Mouse (Mus musculus) midbrain, embryonic 10.5 days (tissue): ENCODE measurements around the gene Rpl3l. TPM values are rescaled to one million over a fixed set of nuclear protein-coding genes. Genes with fewer than 3 reads are reported as not detected.

Experiments
- DNase-seq: peaks from one replicate; pipeline ENCODE4 v3.0.0-alpha.2; 2017; ENCODE audit warnings: low spot score
- H3K27ac ChIP-seq: fragments of 300-500 bp; sonication (generic); replicated peaks from 2 replicates; pipeline ENCODE4 v1.5.1; 2016; ENCODE audit warnings: mild to moderate bottlenecking
- H3K27me3 ChIP-seq: fragments of 300-500 bp; sonication (generic); 2 replicates; pipeline ENCODE4 v1.6.1; 2016; ENCODE audit warnings: low read depth, mild to moderate bottlenecking; ENCODE audit not compliant: poor library complexity, severe bottlenecking
- H3K36me3 ChIP-seq: fragments of 300-500 bp; sonication (generic); 2 replicates; pipeline ENCODE4 v1.6.1; 2016; ENCODE audit warnings: mild to moderate bottlenecking, moderate library complexity
- H3K4me1 ChIP-seq: fragments of 300-500 bp; sonication (generic); 2 replicates; pipeline ENCODE4 v1.6.1; 2016
- H3K4me3 ChIP-seq: fragments of 300-500 bp; sonication (generic); 2 replicates; pipeline ENCODE4 v1.5.1; 2016; ENCODE audit warnings: mild to moderate bottlenecking, moderate library complexity
- H3K9me3 ChIP-seq: fragments of 300-500 bp; sonication (generic); replicated peaks from 2 replicates; pipeline ENCODE4 v1.6.1; 2016; ENCODE audit warnings: mild to moderate bottlenecking
- WGBS: fragments of 180-500 bp; shearing (Covaris S2); methylation state at CpG from one replicate; pipeline ENCODE4 v1.1.7; 2016; 5-methylcytosine and 5-hydroxymethylcytosine counted together
- polyA plus RNA-seq: library from polyadenylated mRNA; unstranded; fragments of >200 nt; fragmentation: Nextera tagmentation; extraction: Ambion mirVana; gene quantifications from 2 replicates; pipeline ENCODE4 v1.2.1, GENCODE M21; 2016

Gene Rpl3l
- polyA plus RNA-seq, 1 experiment from 2014 or later = not detected

DNA sequence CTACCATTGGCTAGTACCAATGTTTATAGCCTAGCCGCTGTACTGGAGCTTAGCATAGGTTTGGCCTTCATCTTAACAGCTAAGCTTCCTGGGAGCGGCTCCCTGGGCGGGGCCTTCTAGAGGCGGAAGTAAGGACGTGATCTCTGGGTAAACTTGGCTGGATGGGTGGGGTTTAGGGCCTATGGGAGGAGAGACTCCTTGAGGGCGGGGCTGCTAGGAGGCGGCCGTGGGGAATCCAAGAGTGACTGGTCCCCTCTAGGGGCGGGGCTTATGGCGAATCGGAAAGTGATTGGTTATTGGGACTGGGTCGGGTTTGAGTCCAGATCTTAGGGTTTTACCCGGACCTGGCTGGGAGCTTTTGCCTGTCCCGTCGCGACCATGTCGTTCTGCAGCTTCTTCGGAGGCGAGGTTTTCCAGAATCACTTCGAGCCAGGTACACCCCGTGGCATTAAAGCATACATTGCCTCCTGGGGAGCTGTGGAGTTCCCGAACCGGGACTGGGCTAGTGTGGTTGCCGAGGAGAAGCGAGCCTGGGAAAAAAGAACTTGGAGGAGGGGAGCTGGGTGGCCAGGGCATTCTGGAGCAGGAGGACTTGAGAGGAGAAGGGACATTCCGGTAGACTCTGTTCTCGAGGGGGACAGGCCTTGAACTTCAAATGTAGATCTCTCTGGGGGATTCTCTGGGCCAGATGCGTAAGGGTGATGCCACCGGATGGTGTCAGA is 8.9 kb downstream of the Rpl3l start, which contains the start of gene Msrb1:
Gene Msrb1, plus strand, starts transcription at position 313 of the 722 bp plus-strand sequence.
- peak; percentile 95 for DNase-seq
- Histone ChIP-seq H3K36me3 (0 out of 2 replicates have a peak, but pooled peaks cover 6% of the 10 kb centered on the region), H3K4me1 (peaks cover 22% of the 10 kb centered on the region), H3K27ac (peak within 1 kb of the TSS; percentile 81), H3K27me3 (no peaks in the 10 kb centered on the region), H3K9me3 (no peaks in the 10 kb centered on the region), H3K4me3 (peak within 1 kb of the TSS; percentile 57)
- 1% methylated on average over 29 of the region's 29 CpGs for WGBS

DNA sequence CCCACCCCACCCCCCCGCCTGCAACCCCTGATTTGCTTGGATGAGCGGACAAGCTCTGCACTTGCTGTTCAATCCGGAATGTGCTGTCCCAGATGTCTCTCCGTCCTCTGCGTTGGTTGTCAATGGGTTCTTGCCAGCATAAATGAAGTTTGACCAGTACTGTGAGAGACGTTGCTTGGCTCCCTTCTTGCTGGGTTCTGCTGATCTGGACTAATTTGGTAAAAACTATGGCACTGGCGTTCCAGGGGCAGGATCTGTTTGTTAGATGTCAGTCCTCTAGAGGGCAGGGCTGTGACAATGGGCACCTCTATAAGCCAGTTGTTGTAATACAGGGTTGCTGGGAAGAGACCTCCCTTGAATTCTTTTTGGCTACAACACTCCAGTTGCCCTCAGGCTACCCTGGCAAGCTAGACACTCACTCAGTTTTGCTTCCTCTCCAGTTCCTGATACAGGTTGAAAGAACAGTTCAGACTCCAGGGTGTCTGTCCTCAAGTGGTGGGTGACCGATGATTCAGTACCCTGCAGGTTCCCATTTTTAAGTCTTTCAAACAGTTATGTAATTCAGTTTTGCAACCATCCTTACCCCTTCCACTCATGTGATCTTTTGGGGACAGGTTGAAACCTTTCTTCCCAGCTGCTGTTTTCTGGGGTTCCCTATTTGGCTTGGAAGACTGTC is 9.7 kb downstream of the Rpl3l start:
- Histone ChIP-seq H3K4me3 (peak overlapping the region; percentile 57), H3K36me3 (0 out of 2 replicates have a peak, but pooled peaks cover 6% of the 10 kb centered on the region), H3K9me3 (no peaks in the 10 kb centered on the region), H3K27me3 (no peaks in the 10 kb centered on the region), H3K27ac (no peak overlapping the region), H3K4me1 (peaks cover 22% of the 10 kb centered on the region)
- no peak for DNase-seq
- WGBS = 32% methylated on average over 8 of the region's 8 CpGs

DNA sequence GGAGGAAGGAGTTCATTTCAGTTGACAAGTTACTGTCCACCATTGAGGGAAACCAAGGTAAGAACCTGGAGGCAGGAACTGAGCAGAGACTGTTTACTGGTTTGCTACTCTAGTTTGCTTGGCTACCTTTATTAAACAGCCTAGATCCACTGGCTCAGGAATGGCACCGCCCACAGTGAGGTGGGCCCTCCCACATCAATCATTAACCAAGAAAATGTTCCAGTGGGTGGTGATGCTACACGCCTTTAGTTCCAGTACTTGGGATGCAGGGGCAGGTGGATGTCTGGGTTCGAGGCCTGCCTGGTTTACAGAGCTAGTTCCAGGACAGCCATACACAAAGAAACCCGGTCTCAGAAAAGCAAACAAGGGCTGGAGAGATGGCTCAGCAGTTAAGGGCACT is 10.6 kb downstream of the Rpl3l start:
- 0 out of 2 replicates have a peak, but pooled peaks cover 6% of the 10 kb centered on the region for H3K36me3 ChIP-seq
- no peak overlapping the region for H3K4me3 ChIP-seq
- no peaks in the 10 kb centered on the region for H3K9me3 ChIP-seq
- H3K27me3 ChIP-seq = no peaks in the 10 kb centered on the region
- H3K4me1 ChIP-seq = peaks cover 22% of the 10 kb centered on the region
- no peak overlapping the region for H3K27ac ChIP-seq
- 80% methylated on average over 4 of the region's 4 CpGs for WGBS
- no peak for DNase-seq

DNA sequence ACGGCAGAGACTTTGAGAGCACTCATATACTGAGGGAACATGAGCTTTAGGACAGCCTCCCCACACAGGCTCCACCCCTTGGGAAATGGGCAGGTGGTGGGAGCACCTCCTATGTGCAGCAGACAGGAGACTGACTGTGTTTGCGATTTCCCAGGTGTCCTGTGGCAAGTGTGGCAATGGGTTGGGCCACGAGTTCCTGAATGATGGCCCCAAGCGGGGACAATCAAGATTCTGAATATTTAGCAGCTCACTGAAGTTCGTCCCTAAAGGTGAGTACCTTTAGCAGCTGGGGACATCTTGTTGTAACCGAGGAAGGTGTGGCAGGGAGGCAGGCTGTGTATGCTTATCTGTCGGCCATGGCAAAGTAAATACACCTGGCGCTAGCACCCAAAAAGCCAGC is 12.3 kb downstream of the Rpl3l start:
- H3K27me3 ChIP-seq = no peaks in the 10 kb centered on the region
- no peak overlapping the region for H3K4me3 ChIP-seq
- 79% methylated on average over 8 of the region's 8 CpGs for WGBS
- no peak overlapping the region for H3K27ac ChIP-seq
- H3K9me3 ChIP-seq = no peaks in the 10 kb centered on the region
- H3K4me1 ChIP-seq = peaks cover 22% of the 10 kb centered on the region
- H3K36me3 ChIP-seq = 0 out of 2 replicates have a peak, but pooled peaks cover 6% of the 10 kb centered on the region
- DNase-seq = no peak

DNA sequence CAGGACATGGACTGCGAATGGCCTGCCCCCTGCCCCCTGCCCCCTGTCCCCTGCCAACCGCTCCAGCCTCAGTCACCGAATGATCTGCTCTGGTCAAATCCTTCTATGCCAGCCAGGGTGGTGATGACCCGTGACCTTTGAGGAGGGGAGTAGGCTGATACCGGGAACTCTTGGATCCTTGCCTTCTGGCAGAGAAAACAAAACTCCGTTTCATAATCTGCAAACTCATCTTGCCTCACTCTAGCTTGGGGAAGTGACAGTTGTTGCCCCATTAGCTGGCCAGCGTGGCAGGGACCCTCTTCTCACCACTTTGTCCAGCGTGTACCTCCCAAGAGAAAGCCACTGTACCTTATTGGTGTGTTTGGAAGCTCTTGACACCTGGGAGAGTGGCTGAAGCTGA is 14.7 kb downstream of the Rpl3l start:
- H3K27me3 ChIP-seq = 0 out of 2 replicates have a peak, but pooled peaks cover 10% of the 10 kb centered on the region
- no peak overlapping the region for H3K27ac ChIP-seq
- H3K36me3 ChIP-seq = 0 out of 2 replicates have a peak, but pooled peaks cover 6% of the 10 kb centered on the region
- H3K4me1 ChIP-seq = peaks cover 7% of the 10 kb centered on the region
- WGBS = 85% methylated on average over 8 of the region's 8 CpGs
- H3K9me3 ChIP-seq = no peaks in the 10 kb centered on the region
- no peak overlapping the region for H3K4me3 ChIP-seq
- no peak for DNase-seq

DNA sequence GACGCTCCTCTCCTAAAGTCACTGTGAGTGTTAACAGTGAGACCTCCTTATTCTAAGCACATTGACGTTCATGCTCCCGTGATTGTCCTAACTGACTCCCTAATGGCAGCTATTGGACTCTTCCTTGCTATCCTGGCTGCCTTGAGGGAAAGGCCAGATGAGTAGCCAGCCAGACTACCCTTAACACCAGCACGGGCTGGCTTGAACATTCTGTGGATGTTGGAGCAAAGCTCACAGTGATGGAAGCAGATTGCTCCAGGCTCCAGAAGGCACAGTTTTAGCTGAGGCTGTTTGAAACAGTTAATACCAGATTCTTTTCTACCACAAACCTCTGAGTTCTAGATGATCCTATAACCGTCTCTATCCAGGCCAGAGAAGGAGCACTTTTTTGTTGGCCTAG is 16.3 kb downstream of the Rpl3l start:
- no peaks in the 10 kb centered on the region for H3K4me1 ChIP-seq
- no peak overlapping the region for H3K4me3 ChIP-seq
- 75% methylated on average over 5 of the region's 5 CpGs for WGBS
- H3K27me3 ChIP-seq = 0 out of 2 replicates have a peak, but pooled peaks cover 10% of the 10 kb centered on the region
- no peaks in the 10 kb centered on the region for H3K9me3 ChIP-seq
- H3K27ac ChIP-seq = no peak overlapping the region
- no peak for DNase-seq
- 0 out of 2 replicates have a peak, but pooled peaks cover 6% of the 10 kb centered on the region for H3K36me3 ChIP-seq

DNA sequence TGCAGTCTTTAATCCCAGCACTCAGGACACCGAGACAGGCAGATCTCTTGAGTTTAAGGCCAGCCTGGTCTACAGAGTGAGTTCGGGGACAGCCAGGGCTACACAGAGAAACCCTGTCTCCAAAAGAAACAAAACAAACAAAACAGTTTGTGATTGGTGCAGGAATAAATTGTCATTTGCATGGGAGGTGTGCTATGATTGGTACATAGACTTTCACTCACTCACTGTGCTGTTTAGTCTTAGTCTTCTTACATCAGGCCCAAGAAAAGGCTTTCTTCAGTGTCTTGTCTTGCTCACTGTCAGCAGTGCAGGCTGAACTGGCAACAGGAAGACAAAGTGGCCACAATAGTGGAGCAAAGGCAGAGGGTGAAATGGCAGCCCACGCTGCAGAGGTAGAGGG is 16.8 kb downstream of the Rpl3l start:
- DNase-seq = no peak
- H3K36me3 ChIP-seq = 0 out of 2 replicates have a peak, but pooled peaks cover 6% of the 10 kb centered on the region
- no peaks in the 10 kb centered on the region for H3K9me3 ChIP-seq
- no peaks in the 10 kb centered on the region for H3K4me1 ChIP-seq
- no peak overlapping the region for H3K27ac ChIP-seq
- whole genome bisulfite sequencing = 81% methylated on average over 3 of the region's 3 CpGs
- 0 out of 2 replicates have a peak, but pooled peaks cover 13% of the 10 kb centered on the region for H3K27me3 ChIP-seq
- no peak overlapping the region for H3K4me3 ChIP-seq

DNA sequence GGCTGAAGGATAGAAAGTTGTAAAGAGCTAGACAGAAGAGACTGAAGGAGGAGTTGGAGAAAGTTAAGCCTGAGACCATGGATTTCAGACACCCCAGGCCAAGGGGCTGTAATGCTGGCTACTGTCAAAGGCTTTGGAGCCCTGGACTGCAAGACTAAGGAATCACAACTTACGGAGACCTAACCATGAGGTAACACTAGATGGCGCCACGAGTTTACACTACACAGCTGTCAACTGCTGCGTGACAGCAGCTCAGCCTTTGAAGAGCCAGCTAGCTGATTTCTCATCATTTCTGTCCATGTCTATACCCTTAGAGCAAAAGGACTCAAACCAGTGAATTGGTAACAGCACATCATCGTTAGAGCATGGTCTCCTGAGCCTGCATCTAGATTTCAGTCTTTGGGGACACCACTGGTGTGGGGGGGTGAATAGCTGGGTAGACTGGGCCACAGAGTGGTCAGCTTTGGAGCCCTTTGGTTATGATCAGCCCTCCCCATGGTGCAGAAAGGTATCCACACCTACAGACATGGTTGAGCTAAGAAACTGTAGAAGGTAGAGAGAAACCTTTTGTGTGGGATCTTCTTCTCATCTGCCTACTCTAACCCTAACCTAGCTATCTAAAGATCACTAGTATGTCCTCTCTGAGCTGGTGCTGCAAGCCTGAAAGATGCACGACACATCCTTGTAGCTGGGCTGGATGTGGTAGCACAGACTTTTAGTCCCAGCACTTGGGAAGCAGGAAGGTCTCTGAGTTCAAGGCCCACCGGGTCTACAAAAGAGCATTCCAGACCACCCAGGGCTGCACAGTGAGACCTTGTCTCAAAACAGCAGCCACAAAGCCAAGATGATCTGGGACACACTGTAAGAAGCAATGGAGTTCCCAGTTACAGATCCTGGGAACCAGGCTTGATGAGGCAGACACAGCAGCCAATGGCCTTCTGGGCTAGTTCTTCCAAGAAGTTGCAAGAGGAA is 18.2 kb downstream of the Rpl3l start:
- WGBS = 19% methylated on average over 7 of the region's 7 CpGs
- H3K27me3 ChIP-seq = peaks cover 27% of the 10 kb centered on the region
- no peaks in the 10 kb centered on the region for H3K4me1 ChIP-seq
- no peak overlapping the region for H3K4me3 ChIP-seq
- no peaks in the 10 kb centered on the region for H3K36me3 ChIP-seq
- no peak overlapping the region for H3K27ac ChIP-seq
- DNase-seq = peak; percentile 77
- no peaks in the 10 kb centered on the region for H3K9me3 ChIP-seq

DNA sequence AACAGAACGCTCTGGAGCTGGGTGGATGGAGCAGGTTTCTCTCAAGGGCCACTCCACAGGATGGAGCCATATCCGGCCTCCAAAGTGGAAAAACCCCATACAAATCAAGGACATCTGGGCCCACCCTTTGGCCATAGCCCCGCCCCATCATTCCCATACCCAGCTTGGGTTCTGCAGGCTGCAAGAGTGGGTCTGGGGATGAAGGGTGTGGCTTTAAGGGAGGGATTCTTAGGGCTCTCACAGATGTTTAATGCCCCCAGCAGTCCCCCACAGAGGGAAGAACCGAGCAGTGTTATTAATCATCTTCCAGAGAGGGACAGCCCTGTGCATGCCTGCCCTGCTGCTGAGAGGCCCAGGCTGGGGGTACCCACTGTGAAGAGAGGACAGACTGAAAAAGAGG is 19.4 kb downstream of the Rpl3l start:
- Histone ChIP-seq H3K4me1 (no peaks in the 10 kb centered on the region), H3K27me3 (peaks cover 39% of the 10 kb centered on the region), H3K9me3 (no peaks in the 10 kb centered on the region), H3K36me3 (no peaks in the 10 kb centered on the region), H3K4me3 (no peak overlapping the region), H3K27ac (no peak overlapping the region)
- 64% methylated on average over 4 of the region's 4 CpGs for WGBS
- no peak for DNase-seq

DNA sequence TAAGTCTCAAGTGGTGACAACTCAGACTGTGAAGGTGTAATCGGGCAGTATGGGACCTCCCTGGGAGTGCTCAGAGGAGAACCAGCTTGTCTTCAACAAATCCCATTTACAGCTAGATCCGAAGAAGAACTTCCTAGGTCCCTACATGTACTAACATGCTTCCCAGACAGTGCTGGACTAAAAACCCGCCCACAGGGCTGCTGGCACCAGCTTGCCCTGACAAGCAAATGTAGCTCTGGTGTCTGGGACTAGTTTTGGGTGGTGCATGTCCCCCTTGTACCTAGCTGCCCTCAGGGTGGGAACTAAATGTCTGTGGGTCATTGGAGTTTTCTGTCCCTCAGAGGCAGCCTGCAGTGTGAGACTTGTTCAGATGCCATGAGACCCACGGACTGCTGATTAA is 23.9 kb downstream of the Rpl3l start:
- H3K36me3 ChIP-seq = no peaks in the 10 kb centered on the region
- 19% methylated on average over 4 of the region's 4 CpGs for WGBS
- no peaks in the 10 kb centered on the region for H3K9me3 ChIP-seq
- no peak for DNase-seq
- H3K27me3 ChIP-seq = peaks cover 75% of the 10 kb centered on the region
- H3K4me3 ChIP-seq = no peak overlapping the region
- no peak overlapping the region for H3K27ac ChIP-seq
- H3K4me1 ChIP-seq = peaks cover 20% of the 10 kb centered on the region

DNA sequence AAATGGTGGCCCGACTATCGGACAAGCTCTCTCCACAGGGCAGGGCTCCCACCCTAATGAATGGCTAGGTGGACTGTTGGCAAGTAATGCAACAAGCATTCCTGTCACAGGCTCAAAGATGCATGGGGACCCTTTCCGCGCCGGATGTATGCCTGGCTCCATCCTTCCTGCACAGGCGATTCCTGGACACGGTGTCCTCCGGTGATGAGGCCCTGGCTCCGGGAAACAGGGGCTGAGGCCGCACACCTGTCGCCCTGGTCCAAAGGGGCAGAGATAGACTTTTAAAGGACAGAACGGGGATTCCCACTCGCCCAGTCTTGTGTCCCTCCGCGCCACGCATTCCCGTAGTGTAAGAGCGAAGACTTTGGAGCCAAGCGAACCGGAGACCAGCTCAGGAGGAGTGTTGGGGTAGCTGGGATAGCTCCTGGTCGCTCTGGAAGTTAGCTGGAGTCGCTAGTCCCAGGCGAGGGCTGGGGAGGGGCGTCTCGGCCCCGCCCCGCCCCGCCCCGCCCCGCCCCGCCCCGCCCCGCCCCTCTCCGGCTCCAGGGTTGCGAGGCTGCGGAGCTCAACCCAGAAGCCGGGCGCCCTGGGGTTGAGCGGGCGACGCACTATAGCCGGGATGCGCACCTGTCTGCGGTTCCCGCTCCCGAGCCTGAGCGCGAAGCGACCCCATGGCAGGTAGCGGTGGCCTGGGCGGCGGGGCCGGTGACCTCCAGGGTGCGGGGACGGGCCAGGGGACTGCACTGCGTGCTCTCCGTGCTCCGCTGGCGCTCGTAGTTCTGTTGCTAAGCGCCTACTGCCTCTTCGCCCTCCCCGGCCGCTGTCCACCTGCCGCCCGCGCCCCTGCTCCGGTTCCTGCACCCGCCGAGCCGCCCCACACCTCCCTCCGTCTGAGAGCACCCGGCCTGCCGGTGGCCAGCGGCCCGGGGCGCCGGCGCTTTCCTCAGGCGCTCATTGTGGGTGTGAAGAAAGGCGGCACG is 25.1 kb downstream of the Rpl3l start, which contains the start of gene Hs3st6:
Gene Hs3st6, plus strand, starts transcription at position 574 of the 980 bp plus-strand sequence.
- DNase-seq = peak; percentile 71
- Histone ChIP-seq H3K36me3 (no peaks in the 10 kb centered on the region), H3K27me3 (peaks cover 86% of the 10 kb centered on the region), H3K9me3 (no peaks in the 10 kb centered on the region), H3K4me1 (peaks cover 20% of the 10 kb centered on the region), H3K27ac (0 out of 2 replicates have a peak within 1 kb of the TSS, but pooled peaks have one; percentile 33), H3K4me3 (peak within 1 kb of the TSS; percentile 72)
- under 1% methylated on average over 78 of the region's 82 CpGs for WGBS
